Mouse (Mus musculus): Measurements from ENCODE around the gene Bace1. TPM values are rescaled to one million over a fixed set of nuclear protein-coding genes. Genes with fewer than 3 reads are reported as not detected.
A peak's percentile ranks its signal among the peaks of the same experiment; 100 is the strongest.

Gene Bace1
- polyA plus RNA-seq, 1 experiment from 2014 or later = 31.1 TPM

- H3K4me2 ChIP-seq (replicated peaks; ENCODE audit: low read depth, low read length) = no peak overlapping the region
- ATAC-seq (ENCODE audit: low FRiP score) (no peak), DNase-seq (ENCODE audit: low spot score) (peak; percentile 34)
- no peaks in the 10 kb centered on the region for H3K27me3 ChIP-seq (ENCODE audit: control insufficient read depth, insufficient read depth, low read length)
- H3K27ac ChIP-seq (ENCODE audit: low read depth, low read length) = no peak overlapping the region
- no peaks in the 10 kb centered on the region for H3K4me1 ChIP-seq (replicated peaks; ENCODE audit: control insufficient read depth, insufficient read depth, low read length)
- 0 out of 2 replicates have a peak, but pooled peaks cover 2% of the 10 kb centered on the region for H3K36me3 ChIP-seq (ENCODE audit: control insufficient read depth, insufficient read depth, low read length)
- 87% methylated on average over 2 of the region's 2 CpGs for WGBS
- H3K9ac ChIP-seq (ENCODE audit: low read depth, low read length) = no peak overlapping the region
- H3K4me3 ChIP-seq (ENCODE audit: low read depth, low read length) = no peak overlapping the region
- no peaks in the 10 kb centered on the region for H3K9me3 ChIP-seq (ENCODE audit: control insufficient read depth, low read length)
Observed at GRCm38 (mm10) chr9:45877928-45878327, 39.5 kb downstream of the Bace1 start.

GRCm38 (mm10) chr9:45893681-45894080 is 55.3 kb downstream of the Bace1 start:
- DNase-seq (ENCODE audit: low spot score) (no peak), ATAC-seq (ENCODE audit: low FRiP score) (no peak)
- peaks cover 9% of the 10 kb centered on the region for H3K36me3 ChIP-seq (ENCODE audit: control insufficient read depth, insufficient read depth, low read length)
- no peak overlapping the region for H3K27ac ChIP-seq (ENCODE audit: low read depth, low read length)
- no peaks in the 10 kb centered on the region for H3K27me3 ChIP-seq (ENCODE audit: control insufficient read depth, insufficient read depth, low read length)
- H3K4me3 ChIP-seq (ENCODE audit: low read depth, low read length) = no peak overlapping the region
- no peaks in the 10 kb centered on the region for H3K9me3 ChIP-seq (ENCODE audit: control insufficient read depth, low read length)
- H3K4me2 ChIP-seq (replicated peaks; ENCODE audit: low read depth, low read length) = no peak overlapping the region
- H3K4me1 ChIP-seq (replicated peaks; ENCODE audit: control insufficient read depth, insufficient read depth, low read length) = no peaks in the 10 kb centered on the region
- no peak overlapping the region for H3K9ac ChIP-seq (ENCODE audit: low read depth, low read length)

GRCm38 (mm10) chr9:45905196-45905595 is 66.8 kb downstream of the Bace1 start:
- Histone ChIP-seq H3K4me2 (replicated peaks; ENCODE audit: low read depth, low read length) (peak overlapping the region; percentile 83), H3K27me3 (ENCODE audit: control insufficient read depth, insufficient read depth, low read length) (no peaks in the 10 kb centered on the region), H3K4me3 (ENCODE audit: low read depth, low read length) (peak overlapping the region; percentile 71), H3K9me3 (ENCODE audit: control insufficient read depth, low read length) (no peaks in the 10 kb centered on the region), H3K9ac (ENCODE audit: low read depth, low read length) (peak overlapping the region; percentile 79), H3K36me3 (ENCODE audit: control insufficient read depth, insufficient read depth, low read length) (no peaks in the 10 kb centered on the region), H3K27ac (ENCODE audit: low read depth, low read length) (no peak overlapping the region), H3K4me1 (replicated peaks; ENCODE audit: control insufficient read depth, insufficient read depth, low read length) (no peaks in the 10 kb centered on the region)
- ATAC-seq (ENCODE audit: low FRiP score) = no peak
- WGBS = 73% methylated on average over 4 of the region's 4 CpGs
- no peak for DNase-seq (ENCODE audit: low spot score)

- Histone ChIP-seq H3K4me1 (replicated peaks; ENCODE audit: control insufficient read depth, insufficient read depth, low read length) (no peaks in the 10 kb centered on the region), H3K9me3 (ENCODE audit: control insufficient read depth, low read length) (no peaks in the 10 kb centered on the region), H3K36me3 (ENCODE audit: control insufficient read depth, insufficient read depth, low read length) (no peaks in the 10 kb centered on the region), H3K27ac (ENCODE audit: low read depth, low read length) (peak overlapping the region; percentile 95), H3K4me2 (replicated peaks; ENCODE audit: low read depth, low read length) (peak overlapping the region; percentile 83), H3K4me3 (ENCODE audit: low read depth, low read length) (peak overlapping the region; percentile 71), H3K9ac (ENCODE audit: low read depth, low read length) (peak overlapping the region; percentile 79), H3K27me3 (ENCODE audit: control insufficient read depth, insufficient read depth, low read length) (no peaks in the 10 kb centered on the region)
- ATAC-seq (ENCODE audit: low FRiP score) (peak; percentile 81), DNase-seq (ENCODE audit: low spot score) (peak; percentile 71)
- WGBS = 0% methylated on average over 15 of the region's 27 CpGs
Observed at GRCm38 (mm10) chr9:45905811-45906237, 67.4 kb downstream of the Bace1 start.

GRCm38 (mm10) chr9:45906355-45907077 is 68.1 kb downstream of the Bace1 start, which contains the start of the genes Pcsk7 and Rnf214:
Gene Pcsk7, plus strand, starts transcription at chr9:45906497.
Gene Rnf214, minus strand, starts transcription at chr9:45906911.
- ATAC-seq (ENCODE audit: low FRiP score) (peak; percentile 92), DNase-seq (ENCODE audit: low spot score) (peak; percentile 95)
- H3K9ac ChIP-seq (ENCODE audit: low read depth, low read length) = peak within 1 kb of the TSS; percentile 79
- H3K4me1 ChIP-seq (replicated peaks; ENCODE audit: control insufficient read depth, insufficient read depth, low read length) = no peaks in the 10 kb centered on the region
- WGBS = under 1% methylated on average over 72 of the region's 80 CpGs
- peak within 1 kb of the TSS; percentile 95 for H3K27ac ChIP-seq (ENCODE audit: low read depth, low read length)
- H3K36me3 ChIP-seq (ENCODE audit: control insufficient read depth, insufficient read depth, low read length) = no peaks in the 10 kb centered on the region
- H3K9me3 ChIP-seq (ENCODE audit: control insufficient read depth, low read length) = no peaks in the 10 kb centered on the region
- H3K4me3 ChIP-seq (ENCODE audit: low read depth, low read length) = peak within 1 kb of the TSS; percentile 71
- peak within 1 kb of the TSS; percentile 83 for H3K4me2 ChIP-seq (replicated peaks; ENCODE audit: low read depth, low read length)
- H3K27me3 ChIP-seq (ENCODE audit: control insufficient read depth, insufficient read depth, low read length) = no peaks in the 10 kb centered on the region

GRCm38 (mm10) chr9:45907078-45907428 is 68.7 kb downstream of the Bace1 start:
- Histone ChIP-seq H3K27me3 (ENCODE audit: control insufficient read depth, insufficient read depth, low read length) (no peaks in the 10 kb centered on the region), H3K4me3 (ENCODE audit: low read depth, low read length) (peak overlapping the region; percentile 71), H3K9me3 (ENCODE audit: control insufficient read depth, low read length) (no peaks in the 10 kb centered on the region), H3K4me2 (replicated peaks; ENCODE audit: low read depth, low read length) (peak overlapping the region; percentile 83), H3K27ac (ENCODE audit: low read depth, low read length) (peak overlapping the region; percentile 95; the same call in 1 of the 2 replicates), H3K36me3 (ENCODE audit: control insufficient read depth, insufficient read depth, low read length) (no peaks in the 10 kb centered on the region), H3K4me1 (replicated peaks; ENCODE audit: control insufficient read depth, insufficient read depth, low read length) (no peaks in the 10 kb centered on the region), H3K9ac (ENCODE audit: low read depth, low read length) (peak overlapping the region; percentile 76)
- ATAC-seq (ENCODE audit: low FRiP score) (no peak), DNase-seq (ENCODE audit: low spot score) (no peak)
- WGBS = 0% methylated on average over 19 of the region's 19 CpGs

GRCm38 (mm10) chr9:45910995-45911394 is 72.6 kb downstream of the Bace1 start:
- ATAC-seq (ENCODE audit: low FRiP score) = no peak
- no peaks in the 10 kb centered on the region for H3K27me3 ChIP-seq (ENCODE audit: control insufficient read depth, insufficient read depth, low read length)
- H3K4me3 ChIP-seq (ENCODE audit: low read depth, low read length) = no peak overlapping the region
- WGBS = 89% methylated on average over 3 of the region's 3 CpGs
- no peak overlapping the region for H3K4me2 ChIP-seq (replicated peaks; ENCODE audit: low read depth, low read length)
- no peaks in the 10 kb centered on the region for H3K36me3 ChIP-seq (ENCODE audit: control insufficient read depth, insufficient read depth, low read length)
- no peak overlapping the region for H3K9ac ChIP-seq (ENCODE audit: low read depth, low read length)
- no peaks in the 10 kb centered on the region for H3K9me3 ChIP-seq (ENCODE audit: control insufficient read depth, low read length)
- no peak for DNase-seq (ENCODE audit: low spot score)
- no peak overlapping the region for H3K27ac ChIP-seq (ENCODE audit: low read depth, low read length)
- no peaks in the 10 kb centered on the region for H3K4me1 ChIP-seq (replicated peaks; ENCODE audit: control insufficient read depth, insufficient read depth, low read length)

- no peak overlapping the region for H3K27ac ChIP-seq (ENCODE audit: low read depth, low read length)
- no peaks in the 10 kb centered on the region for H3K4me1 ChIP-seq (replicated peaks; ENCODE audit: control insufficient read depth, insufficient read depth, low read length)
- no peaks in the 10 kb centered on the region for H3K36me3 ChIP-seq (ENCODE audit: control insufficient read depth, insufficient read depth, low read length)
- 82% methylated on average over 1 of the region's 1 CpGs for WGBS
- no peaks in the 10 kb centered on the region for H3K27me3 ChIP-seq (ENCODE audit: control insufficient read depth, insufficient read depth, low read length)
- DNase-seq (ENCODE audit: low spot score) (peak; percentile 63), ATAC-seq (ENCODE audit: low FRiP score) (no peak)
- no peak overlapping the region for H3K4me2 ChIP-seq (replicated peaks; ENCODE audit: low read depth, low read length)
- no peak overlapping the region for H3K9ac ChIP-seq (ENCODE audit: low read depth, low read length)
- no peak overlapping the region for H3K4me3 ChIP-seq (ENCODE audit: low read depth, low read length)
- no peaks in the 10 kb centered on the region for H3K9me3 ChIP-seq (ENCODE audit: control insufficient read depth, low read length)
Observed at GRCm38 (mm10) chr9:45911673-45912072, 73.3 kb downstream of the Bace1 start.

Data from hindbrain, embryonic 11.5 days (tissue).